In the genomic region with DNA sequence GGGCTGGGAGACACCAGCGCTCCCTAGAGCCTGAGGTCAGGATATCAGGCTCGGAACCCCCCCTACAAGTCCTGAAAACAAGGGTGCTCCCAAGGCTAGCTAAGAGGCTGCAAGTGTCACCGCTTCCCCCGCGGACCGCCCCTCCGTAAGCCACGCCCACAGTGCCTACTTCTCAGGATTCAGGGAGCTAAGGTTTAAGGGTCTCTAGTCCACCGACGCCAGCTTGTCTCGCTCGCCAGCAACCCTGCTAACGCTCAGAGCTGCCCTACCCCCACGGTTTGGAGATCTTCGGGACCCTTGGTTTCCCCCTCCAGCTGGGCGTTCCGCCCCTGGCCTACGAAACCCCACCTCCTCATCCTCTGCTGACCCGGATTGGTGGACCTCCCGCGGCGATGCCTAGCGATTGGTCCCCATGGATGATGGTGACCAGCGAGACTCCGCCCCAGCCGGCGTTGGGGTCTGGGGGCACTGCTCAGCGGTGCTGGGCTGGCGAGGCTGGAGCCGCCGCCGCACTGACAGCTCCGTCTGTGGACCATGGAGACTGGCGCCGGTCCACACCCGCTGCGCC, we compare ENCODE assay signal across 8 mouse cellular contexts. TPM values are rescaled to one million over a fixed set of nuclear protein-coding genes. Genes with fewer than 3 reads are reported as not detected.
DNase-seq lines count a peak whose midpoint lies in the region; ATAC-seq and TF ChIP-seq lines count a peak whose summit lies in the region.

No protein-coding gene starts in this region.

- H3K4me2 ChIP-seq in embryonic facial prominence, embryonic 13.5 days = peak overlapping the region; percentile 71
- H3K4me2 ChIP-seq in intestine, postnatal 0 days (replicated peaks; ENCODE audit: low read depth) = peak overlapping the region; percentile 37
- H3K4me2 ChIP-seq in liver, embryonic 15.5 days = peak overlapping the region; percentile 6
- peak overlapping the region; percentile 42 for H3K4me2 ChIP-seq in stomach, embryonic 14.5 days (replicated peaks; ENCODE audit: low read depth, low read length)

- peaks cover 13% of the 10 kb centered on the region for H3K27me3 ChIP-seq in testis, adult 2 months (ENCODE audit: control insufficient read depth, insufficient read depth, low read length)
- H3K27me3 ChIP-seq in embryonic facial prominence, embryonic 13.5 days = peaks cover 79% of the 10 kb centered on the region
- peaks cover 39% of the 10 kb centered on the region for H3K27me3 ChIP-seq in intestine, postnatal 0 days (replicated peaks; ENCODE audit: control insufficient read depth, insufficient read depth, low read length)
- H3K27me3 ChIP-seq in liver, embryonic 15.5 days = peaks cover 78% of the 10 kb centered on the region
- peaks cover 29% of the 10 kb centered on the region for H3K27me3 ChIP-seq in stomach, embryonic 14.5 days (ENCODE audit: control insufficient read depth, insufficient read depth, low read length)

- 0 out of 2 replicates have a peak, but pooled peaks have one; percentile 39 for ATAC-seq in embryonic facial prominence, embryonic 13.5 days (ENCODE audit: insufficient number of reproducible peaks, insufficient read depth, low FRiP score, low TSS enrichment, low read depth)
- ATAC-seq in intestine, postnatal 0 days = peak; percentile 41; the same call in 1 of the 2 replicates
- ATAC-seq in liver, embryonic 15.5 days (ENCODE audit: insufficient read depth) = no peak
- peak; percentile 76; the same call in 1 of the 2 replicates for ATAC-seq in stomach, embryonic 14.5 days (ENCODE audit: insufficient number of reproducible peaks, insufficient read depth, low FRiP score, low read depth)

- H3K4me1 ChIP-seq in testis, adult 2 months (ENCODE audit: control insufficient read depth, insufficient read depth, low read length) = peaks cover 25% of the 10 kb centered on the region
- peaks cover 17% of the 10 kb centered on the region for H3K4me1 ChIP-seq in embryonic facial prominence, embryonic 13.5 days
- H3K4me1 ChIP-seq in intestine, postnatal 0 days (replicated peaks; ENCODE audit: control insufficient read depth, insufficient read depth, low read length) = no peaks in the 10 kb centered on the region
- H3K4me1 ChIP-seq in liver, embryonic 15.5 days (replicated peaks) = no peaks in the 10 kb centered on the region
- 0 out of 2 replicates have a peak, but pooled peaks cover 6% of the 10 kb centered on the region for H3K4me1 ChIP-seq in stomach, embryonic 14.5 days (ENCODE audit: control insufficient read depth, insufficient read depth, low read length)

- no peaks in the 10 kb centered on the region for H3K9me3 ChIP-seq in embryonic facial prominence, embryonic 13.5 days
- H3K9me3 ChIP-seq in intestine, postnatal 0 days (ENCODE audit: control insufficient read depth) = no peaks in the 10 kb centered on the region
- no peaks in the 10 kb centered on the region for H3K9me3 ChIP-seq in liver, embryonic 15.5 days (replicated peaks)
- H3K9me3 ChIP-seq in stomach, embryonic 14.5 days (ENCODE audit: control insufficient read depth, low read depth, low read length) = no peaks in the 10 kb centered on the region

- no peak for DNase-seq in testis, postnatal 10 days (ENCODE audit: low spot score)
- no peak for DNase-seq in gastrocnemius, postnatal 14 days
- DNase-seq in urinary bladder, postnatal 4 days (ENCODE audit: low spot score in 2 of 2) = no peak

- no peak for TF ChIP-seq CTCF in testis, adult 2 months (IDR thresholded peaks at IDR 0.05; ENCODE audit: control insufficient read depth, insufficient read depth, insufficient replicate concordance, low read depth, low read length)
- no peak for TF ChIP-seq CTCF in intestine, postnatal 0 days (IDR thresholded peaks at IDR 0.05; ENCODE audit: low read depth)

- intact Hi-C loops in gastrocnemius, postnatal 14 days (cut with DNase I; ENCODE audit: low total_unique reads) = no loop called here

- H3K27ac ChIP-seq in testis, adult 2 months (ENCODE audit: control insufficient read depth, insufficient read depth, low read depth, low read length) = no peak overlapping the region
- H3K27ac ChIP-seq in embryonic facial prominence, embryonic 13.5 days = no peak overlapping the region
- H3K27ac ChIP-seq in intestine, postnatal 0 days (ENCODE audit: low read depth, low read length) = no peak overlapping the region
- H3K27ac ChIP-seq in liver, embryonic 15.5 days (replicated peaks) = no peak overlapping the region
- no peak overlapping the region for H3K27ac ChIP-seq in stomach, embryonic 14.5 days (ENCODE audit: low read length)

- no peak for TF ChIP-seq POLR2A in testis, adult 2 months (IDR thresholded peaks at IDR 0.05; ENCODE audit: control insufficient read depth, low read depth, low read length)

- peak overlapping the region; percentile 79 for H3K4me3 ChIP-seq in testis, adult 2 months (ENCODE audit: control insufficient read depth, low read depth, low read length)
- peak overlapping the region; percentile 36 for H3K4me3 ChIP-seq in embryonic facial prominence, embryonic 13.5 days
- H3K4me3 ChIP-seq in intestine, postnatal 0 days (ENCODE audit: low read depth, low read length) = peak overlapping the region; percentile 20
- 0 out of 2 replicates have a peak overlapping the region, but pooled peaks have one; percentile 3 for H3K4me3 ChIP-seq in liver, embryonic 15.5 days (replicated peaks)
- peak overlapping the region; percentile 24 for H3K4me3 ChIP-seq in stomach, embryonic 14.5 days (ENCODE audit: low read depth, low read length)

- H3K36me3 ChIP-seq in testis, adult 2 months (ENCODE audit: control insufficient read depth, insufficient read depth, low read length) = no peaks in the 10 kb centered on the region
- no peaks in the 10 kb centered on the region for H3K36me3 ChIP-seq in embryonic facial prominence, embryonic 13.5 days
- H3K36me3 ChIP-seq in intestine, postnatal 0 days (ENCODE audit: control insufficient read depth, insufficient read depth) = no peaks in the 10 kb centered on the region
- H3K36me3 ChIP-seq in liver, embryonic 15.5 days (replicated peaks) = no peaks in the 10 kb centered on the region
- H3K36me3 ChIP-seq in stomach, embryonic 14.5 days (ENCODE audit: control insufficient read depth, insufficient read depth, low read length) = no peaks in the 10 kb centered on the region

- WGBS in embryonic facial prominence, embryonic 13.5 days = under 1% methylated on average over 37 of the region's 37 CpGs
- WGBS in intestine, postnatal 0 days = under 1% methylated on average over 37 of the region's 37 CpGs
- 2% methylated on average over 36 of the region's 37 CpGs for WGBS in liver, embryonic 15.5 days (ENCODE audit: insufficient replicate concordance)
- WGBS in stomach, embryonic 14.5 days = under 1% methylated on average over 37 of the region's 37 CpGs

- no peak overlapping the region for H3K9ac ChIP-seq in embryonic facial prominence, embryonic 13.5 days
- H3K9ac ChIP-seq in intestine, postnatal 0 days (ENCODE audit: low read depth, low read length) = no peak overlapping the region
- H3K9ac ChIP-seq in liver, embryonic 15.5 days = no peak overlapping the region
- no peak overlapping the region for H3K9ac ChIP-seq in stomach, embryonic 14.5 days (replicated peaks; ENCODE audit: low read depth, low read length)

RNA-seq across cellular contexts. Expression of gene Epha10, which starts 0.7 kb away (rescaled TPM):
- polyA plus RNA-seq in testis, adult 2 months (2012; rRNA removed) = 7.2 and 9.3 TPM in 2 replicates
- polyA plus RNA-seq in embryonic facial prominence, embryonic 13.5 days (2015; fragmentation: Nextera tagmentation; extraction: Ambion mirVana) = 0.08 and 0.11 TPM in 2 replicates
- 0.03 and 0.04 TPM in 2 replicates for polyA plus RNA-seq in intestine, postnatal 0 days (2015; fragmentation: Nextera tagmentation; extraction: Ambion mirVana)
- polyA plus RNA-seq in liver, embryonic 15.5 days (2015; fragmentation: Nextera tagmentation; extraction: Ambion mirVana) = not detected in 2 replicates
- polyA plus RNA-seq in stomach, embryonic 14.5 days (2014; fragmentation: Nextera tagmentation; extraction: Ambion mirVana) = 0.21 and 0.56 TPM in 2 replicates
- not detected for total RNA-seq in gastrocnemius, postnatal 14 days (2021)

RNA-seq across cellular contexts. Expression of gene Maneal, which starts 19.5 kb away (rescaled TPM):
- polyA plus RNA-seq in testis, adult 2 months (2012; rRNA removed) = 0.23 and 0.32 TPM in 2 replicates
- polyA plus RNA-seq in embryonic facial prominence, embryonic 13.5 days (2015; fragmentation: Nextera tagmentation; extraction: Ambion mirVana) = 1.2 and 1.4 TPM in 2 replicates
- 0.17 and 0.24 TPM in 2 replicates for polyA plus RNA-seq in intestine, postnatal 0 days (2015; fragmentation: Nextera tagmentation; extraction: Ambion mirVana)
- polyA plus RNA-seq in liver, embryonic 15.5 days (2015; fragmentation: Nextera tagmentation; extraction: Ambion mirVana) = 0.03 TPM in 1 of 2 replicates, not detected in the other
- polyA plus RNA-seq in stomach, embryonic 14.5 days (2014; fragmentation: Nextera tagmentation; extraction: Ambion mirVana) = 1.6 and 1.7 TPM in 2 replicates
- total RNA-seq in gastrocnemius, postnatal 14 days (2021) = under 1 TPM; 0.16 TPM

RNA-seq across cellular contexts. Expression of gene 1110065P20Rik, which starts 30.4 kb away (rescaled TPM):
- 195 and 219 TPM in 2 replicates for polyA plus RNA-seq in testis, adult 2 months (2012; rRNA removed)
- 60.0 and 60.9 TPM in 2 replicates for polyA plus RNA-seq in embryonic facial prominence, embryonic 13.5 days (2015; fragmentation: Nextera tagmentation; extraction: Ambion mirVana)
- polyA plus RNA-seq in intestine, postnatal 0 days (2015; fragmentation: Nextera tagmentation; extraction: Ambion mirVana) = 58.8 and 59.4 TPM in 2 replicates
- 12.6 and 12.7 TPM in 2 replicates for polyA plus RNA-seq in liver, embryonic 15.5 days (2015; fragmentation: Nextera tagmentation; extraction: Ambion mirVana)
- polyA plus RNA-seq in stomach, embryonic 14.5 days (2014; fragmentation: Nextera tagmentation; extraction: Ambion mirVana) = 60.1 and 69.1 TPM in 2 replicates
- total RNA-seq in gastrocnemius, postnatal 14 days (2021) = 10 to 100 TPM; 20.2 to 21.4 TPM

RNA-seq across cellular contexts. Expression of gene Yrdc, which starts 30.9 kb away (rescaled TPM):
- 49.4 and 54.1 TPM in 2 replicates for polyA plus RNA-seq in testis, adult 2 months (2012; rRNA removed)
- 33.5 and 39.6 TPM in 2 replicates for polyA plus RNA-seq in embryonic facial prominence, embryonic 13.5 days (2015; fragmentation: Nextera tagmentation; extraction: Ambion mirVana)
- 19.9 and 22.7 TPM in 2 replicates for polyA plus RNA-seq in intestine, postnatal 0 days (2015; fragmentation: Nextera tagmentation; extraction: Ambion mirVana)
- 16.4 and 21.8 TPM in 2 replicates for polyA plus RNA-seq in liver, embryonic 15.5 days (2015; fragmentation: Nextera tagmentation; extraction: Ambion mirVana)
- polyA plus RNA-seq in stomach, embryonic 14.5 days (2014; fragmentation: Nextera tagmentation; extraction: Ambion mirVana) = 31.6 and 39.6 TPM in 2 replicates
- total RNA-seq in gastrocnemius, postnatal 14 days (2021) = 1 to 10 TPM; 7.9 to 8.4 TPM

RNA-seq across cellular contexts. Expression of gene 9930104L06Rik, which starts 55.4 kb away (rescaled TPM):
- polyA plus RNA-seq in testis, adult 2 months (2012; rRNA removed) = 7.1 and 8.0 TPM in 2 replicates
- polyA plus RNA-seq in embryonic facial prominence, embryonic 13.5 days (2015; fragmentation: Nextera tagmentation; extraction: Ambion mirVana) = 18.1 and 20.3 TPM in 2 replicates
- polyA plus RNA-seq in intestine, postnatal 0 days (2015; fragmentation: Nextera tagmentation; extraction: Ambion mirVana) = 4.3 and 4.7 TPM in 2 replicates
- 5.2 TPM in 2 replicates for polyA plus RNA-seq in liver, embryonic 15.5 days (2015; fragmentation: Nextera tagmentation; extraction: Ambion mirVana)
- 5.0 and 6.0 TPM in 2 replicates for polyA plus RNA-seq in stomach, embryonic 14.5 days (2014; fragmentation: Nextera tagmentation; extraction: Ambion mirVana)
- total RNA-seq in gastrocnemius, postnatal 14 days (2021) = 1 to 10 TPM; 5.9 to 7.3 TPM

Comparison
In these comparisons a context has a peak if more than half of its experiments do, and no peak if none do; other contexts are left out.
1. H3K4me3 ChIP-seq: peak in every context shown above with its lines; median percentile 79 in testis, adult 2 months; 36 in embryonic facial prominence, embryonic 13.5 days; 24 in stomach, embryonic 14.5 days; 20 in intestine, postnatal 0 days; 3 in liver, embryonic 15.5 days.
2. H3K4me2 ChIP-seq: peak in every context shown above with its lines; median percentile 71 in embryonic facial prominence, embryonic 13.5 days; 42 in stomach, embryonic 14.5 days; 37 in intestine, postnatal 0 days; 6 in liver, embryonic 15.5 days.